Mouse (Mus musculus) erythroblast, embryonic 14.5 days (primary cell): Measurements from ENCODE around the gene Arhgap17.

Source experiments
- GATA1 ChIP-seq: IDR thresholded peaks from 2 replicates; pipeline ENCODE4 v1.6.1; 2012; ENCODE audit warnings: low read length, inconsistent platforms, mixed read lengths
- TAL1 ChIP-seq: IDR thresholded peaks from 3 replicates; pipeline ENCODE4 v1.6.1; 2012; ENCODE audit warnings: low read length, inconsistent platforms, mixed read lengths

- TF ChIP-seq TAL1 (no peak), GATA1 (no peak)
Observed at GRCm38 (mm10) chr7:123276568-123276967, 93.1 kb downstream of the Arhgap17 start.
